Mouse (Mus musculus): ENCODE data around the gene Notch4. TPM values are rescaled to one million over a fixed set of nuclear protein-coding genes. Genes with fewer than 3 reads are reported as not detected.

The Notch4 gene
- polyA plus RNA-seq, 1 experiment: 15.6 TPM

DNA sequence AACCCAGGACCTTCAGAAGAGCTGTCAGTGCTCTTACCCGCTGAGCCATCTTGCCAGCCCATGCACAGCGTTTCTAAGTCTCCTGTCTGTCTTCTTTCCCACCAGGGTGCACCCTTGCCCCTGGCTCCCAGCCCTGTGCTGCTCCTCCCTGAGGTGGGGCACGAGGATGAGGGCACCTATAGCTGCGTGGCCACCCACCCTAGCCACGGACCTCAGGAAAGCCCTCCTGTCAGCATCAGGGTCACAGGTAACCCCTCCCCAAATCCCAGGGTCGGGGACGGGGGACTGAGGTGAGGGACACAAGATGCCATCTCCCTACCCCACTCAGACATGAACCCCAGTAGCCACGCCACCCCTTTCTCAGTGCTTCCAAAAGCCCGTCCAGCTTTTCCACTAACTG, 35.8 kb downstream of the Notch4 start:
- TF ChIP-seq POLR2A (IDR thresholded peaks at IDR 0.05; ENCODE audit: borderline replicate concordance, extremely low read depth, insufficient read depth, insufficient read length, poor library complexity, severe bottlenecking): no peak
- no peak for TF ChIP-seq CTCF (IDR thresholded peaks at IDR 0.05; ENCODE audit: borderline replicate concordance, extremely low read depth, insufficient read depth, insufficient read length)
- DNase-seq (ENCODE audit: low read depth): no peak

- DNase-seq (ENCODE audit: low read depth): no peak
- TF ChIP-seq POLR2A (IDR thresholded peaks at IDR 0.05; ENCODE audit: borderline replicate concordance, extremely low read depth, insufficient read depth, insufficient read length, poor library complexity, severe bottlenecking) (no peak), CTCF (IDR thresholded peaks at IDR 0.05; ENCODE audit: borderline replicate concordance, extremely low read depth, insufficient read depth, insufficient read length) (no peak)
Observed at GRCm38 (mm10) chr17:34601796-34602195, 37.7 kb downstream of the Notch4 start.

DNA sequence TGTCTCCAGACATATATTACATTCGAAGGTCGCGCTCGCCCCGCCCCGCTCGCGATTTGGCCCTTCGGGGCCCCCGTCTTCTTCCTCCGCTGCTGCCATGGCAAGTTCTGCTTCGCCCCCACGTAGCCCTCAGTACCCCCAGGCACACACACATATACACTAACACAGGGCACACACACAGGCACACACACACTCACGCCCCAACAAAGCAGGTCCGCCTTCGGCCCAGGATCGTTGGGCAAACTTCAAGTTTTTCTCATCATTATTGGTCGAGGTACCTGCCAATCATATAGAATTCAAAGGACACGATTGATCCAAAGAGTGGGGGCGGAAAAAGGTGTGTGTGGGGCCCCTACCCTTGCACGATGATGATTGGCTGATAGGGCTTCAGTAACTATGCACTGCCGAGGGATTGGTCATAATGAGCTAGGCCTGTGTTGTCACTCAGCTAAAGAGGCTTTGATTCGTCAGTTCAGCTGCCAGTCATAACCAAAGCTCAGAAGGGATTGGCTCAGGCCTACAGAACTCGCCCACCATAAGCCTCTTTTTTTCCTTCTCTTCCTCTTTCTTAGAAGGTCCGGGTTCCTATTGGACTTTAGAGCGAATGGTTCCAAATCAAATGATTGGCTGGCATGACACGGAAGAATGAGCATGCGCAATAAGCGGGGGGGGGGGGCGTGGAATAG, 39.5 kb downstream of the Notch4 start, which contains the start of gene Rnf5:
Gene Rnf5 (minus strand): TSS at position 316 of the 686 bp plus-strand sequence.
- DNase-seq (ENCODE audit: low read depth): peak; percentile 100
- TF ChIP-seq POLR2A (IDR thresholded peaks at IDR 0.05; ENCODE audit: borderline replicate concordance, extremely low read depth, insufficient read depth, insufficient read length, poor library complexity, severe bottlenecking): peak; percentile 15; the same call in 1 of the 2 replicates
- TF ChIP-seq CTCF (IDR thresholded peaks at IDR 0.05; ENCODE audit: borderline replicate concordance, extremely low read depth, insufficient read depth, insufficient read length): no peak

DNA sequence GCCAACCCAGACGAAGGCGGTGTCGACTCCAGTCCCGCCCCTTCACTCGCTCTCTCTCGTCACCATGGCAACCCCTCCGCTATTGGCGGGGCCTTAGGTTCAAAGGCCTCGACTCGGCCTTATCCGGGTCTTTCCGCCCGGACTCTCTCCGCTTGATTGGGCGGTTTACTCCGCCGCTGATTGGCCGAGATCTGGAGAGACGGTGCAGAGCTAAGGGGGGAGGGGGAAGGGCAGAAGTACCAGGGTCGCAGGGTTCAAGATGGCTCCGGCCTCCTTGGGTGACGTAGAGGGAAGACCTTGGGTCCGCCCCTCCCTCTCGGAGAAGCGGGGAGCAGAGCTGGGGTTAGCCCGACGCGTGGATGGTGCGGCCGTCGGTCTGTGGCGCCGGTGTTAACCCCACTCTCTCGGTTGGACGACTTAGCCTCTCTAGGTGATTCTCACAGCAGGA, 40.0 kb downstream of the Notch4 start, which contains the start of gene Agpat1:
Gene Agpat1 (plus strand): TSS at position 202 of the 448 bp plus-strand sequence.
- TF ChIP-seq POLR2A (IDR thresholded peaks at IDR 0.05; ENCODE audit: borderline replicate concordance, extremely low read depth, insufficient read depth, insufficient read length, poor library complexity, severe bottlenecking): peak; percentile 45; the same call in 1 of the 2 replicates
- TF ChIP-seq CTCF (IDR thresholded peaks at IDR 0.05; ENCODE audit: borderline replicate concordance, extremely low read depth, insufficient read depth, insufficient read length): no peak
- no peak for DNase-seq (ENCODE audit: low read depth)

GRCm38 (mm10) chr17:34604511-34605237, 40.6 kb downstream of the Notch4 start:
- no peak for DNase-seq (ENCODE audit: low read depth)
- TF ChIP-seq CTCF (IDR thresholded peaks at IDR 0.05; ENCODE audit: borderline replicate concordance, extremely low read depth, insufficient read depth, insufficient read length): no peak
- no peak for TF ChIP-seq POLR2A (IDR thresholded peaks at IDR 0.05; ENCODE audit: borderline replicate concordance, extremely low read depth, insufficient read depth, insufficient read length, poor library complexity, severe bottlenecking)

DNA sequence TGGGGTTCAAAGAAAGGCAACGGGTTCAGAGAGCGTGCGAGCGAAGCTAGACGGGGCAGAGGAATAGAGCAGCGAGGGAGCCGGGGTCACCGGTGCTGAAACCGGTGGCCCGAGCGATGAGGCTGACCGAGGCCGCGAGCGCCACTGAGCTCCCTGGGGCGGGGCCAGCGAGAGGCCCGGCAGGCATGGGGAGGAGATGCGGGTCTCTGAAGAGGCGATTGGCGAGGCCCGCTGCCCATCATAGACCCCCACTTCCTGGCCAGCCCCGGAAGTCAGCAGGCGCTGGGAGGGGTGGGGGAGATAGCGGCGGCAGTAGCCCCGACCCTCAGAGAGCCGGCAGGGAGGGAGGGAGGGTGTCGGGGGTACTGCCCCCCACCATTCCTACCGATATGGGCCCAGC, 41.5 kb downstream of the Notch4 start:
- TF ChIP-seq CTCF (IDR thresholded peaks at IDR 0.05; ENCODE audit: borderline replicate concordance, extremely low read depth, insufficient read depth, insufficient read length): no peak
- TF ChIP-seq POLR2A (IDR thresholded peaks at IDR 0.05; ENCODE audit: borderline replicate concordance, extremely low read depth, insufficient read depth, insufficient read length, poor library complexity, severe bottlenecking): peak; percentile 85
- DNase-seq (ENCODE audit: low read depth): peak; percentile 99

DNA sequence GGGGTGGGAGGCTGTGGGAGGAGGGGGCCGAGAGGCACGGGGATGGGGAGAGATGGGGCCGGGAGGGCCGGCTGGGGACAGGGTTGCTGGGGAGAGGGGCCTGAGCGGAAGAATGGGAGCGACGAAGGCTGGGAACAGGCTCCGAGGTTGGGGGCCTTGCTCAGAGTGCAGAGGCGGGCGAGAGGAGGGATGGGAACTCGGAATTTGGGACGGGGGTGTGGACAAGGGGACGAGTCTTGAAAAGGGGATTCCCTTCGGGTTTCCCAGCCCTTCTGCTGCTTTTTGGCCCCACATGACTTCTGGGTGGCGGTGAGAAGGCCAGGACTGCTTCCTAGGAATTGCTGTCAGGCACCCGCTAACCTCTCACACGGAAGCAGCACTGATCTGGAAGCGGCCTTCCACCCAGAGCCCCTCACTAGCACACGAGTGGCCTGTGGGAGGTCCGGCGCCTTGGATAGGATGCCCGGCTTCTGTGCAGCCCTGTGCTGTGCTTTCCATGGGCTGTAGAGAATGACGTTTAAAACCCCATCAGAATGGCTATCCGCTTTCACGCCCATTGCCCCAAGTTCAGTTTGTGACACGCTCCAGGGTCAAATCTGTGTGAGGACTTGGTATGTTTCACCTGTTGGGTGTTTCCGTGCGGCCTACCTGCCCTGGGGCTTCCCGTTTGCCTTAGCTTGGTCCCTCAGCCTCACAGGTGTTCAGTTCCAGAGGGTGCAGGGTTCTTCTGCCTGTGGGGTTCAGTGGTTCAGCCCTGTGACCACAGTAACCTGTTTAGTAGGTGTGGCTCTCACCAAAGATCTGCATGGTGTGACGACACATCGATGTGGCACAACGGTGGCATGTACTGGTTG, 42.3 kb downstream of the Notch4 start:
- TF ChIP-seq CTCF (IDR thresholded peaks at IDR 0.05; ENCODE audit: borderline replicate concordance, extremely low read depth, insufficient read depth, insufficient read length) (no peak), POLR2A (IDR thresholded peaks at IDR 0.05; ENCODE audit: borderline replicate concordance, extremely low read depth, insufficient read depth, insufficient read length, poor library complexity, severe bottlenecking) (no peak)
- no peak for DNase-seq (ENCODE audit: low read depth)

DNA sequence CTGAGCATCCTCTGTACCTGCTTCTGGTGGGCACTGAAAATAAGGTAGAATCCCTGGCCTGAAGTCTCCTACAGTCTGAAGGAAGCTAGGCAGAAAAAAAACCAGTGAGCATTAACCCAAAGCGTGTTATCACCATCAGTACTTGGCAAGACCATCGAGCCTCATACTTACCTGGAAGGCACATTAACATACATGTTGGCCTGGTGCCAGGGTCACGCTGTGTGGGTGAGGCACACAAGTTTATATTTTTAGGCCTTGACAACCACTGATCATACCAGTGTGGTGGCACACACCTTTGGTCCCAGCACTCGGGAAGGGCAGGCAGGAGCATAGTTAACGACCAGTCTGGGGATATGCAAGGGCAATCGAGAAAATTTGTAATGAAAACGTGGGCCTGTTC, 43.9 kb downstream of the Notch4 start:
- TF ChIP-seq POLR2A (IDR thresholded peaks at IDR 0.05; ENCODE audit: borderline replicate concordance, extremely low read depth, insufficient read depth, insufficient read length, poor library complexity, severe bottlenecking) (no peak), CTCF (IDR thresholded peaks at IDR 0.05; ENCODE audit: borderline replicate concordance, extremely low read depth, insufficient read depth, insufficient read length) (no peak)
- no peak for DNase-seq (ENCODE audit: low read depth)

DNA sequence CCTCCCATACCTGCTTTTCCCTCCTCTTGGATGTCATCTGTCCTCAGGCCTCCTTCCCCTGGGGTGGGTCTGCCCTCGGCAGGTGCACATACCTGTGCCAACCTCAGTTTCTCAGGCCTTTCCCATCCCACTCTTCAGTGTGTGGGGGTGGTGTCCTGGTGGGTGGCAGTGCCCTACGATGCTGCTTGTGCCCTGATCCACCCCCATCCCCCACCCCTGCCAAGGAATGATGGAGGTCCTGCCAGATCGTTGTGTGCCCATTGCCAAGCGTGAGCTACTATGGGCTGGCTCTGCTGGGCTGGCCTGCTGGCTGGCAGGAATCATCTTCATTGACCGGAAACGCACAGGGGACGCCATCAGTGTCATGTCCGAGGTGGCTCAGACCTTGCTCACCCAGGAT, 47.0 kb downstream of the Notch4 start:
- DNase-seq (ENCODE audit: low read depth): no peak

GRCm38 (mm10) chr17:34613054-34613645, 49.1 kb downstream of the Notch4 start:
- TF ChIP-seq CTCF (IDR thresholded peaks at IDR 0.05; ENCODE audit: borderline replicate concordance, extremely low read depth, insufficient read depth, insufficient read length) (no peak), POLR2A (IDR thresholded peaks at IDR 0.05; ENCODE audit: borderline replicate concordance, extremely low read depth, insufficient read depth, insufficient read length, poor library complexity, severe bottlenecking) (no peak)
- DNase-seq (ENCODE audit: low read depth): no peak

More for the DNA sequence above, 47.0 kb downstream of the Notch4 start:
- TF ChIP-seq POLR2A (IDR thresholded peaks at IDR 0.05; ENCODE audit: borderline replicate concordance, extremely low read depth, insufficient read depth, insufficient read length, poor library complexity, severe bottlenecking) (no peak), CTCF (IDR thresholded peaks at IDR 0.05; ENCODE audit: borderline replicate concordance, extremely low read depth, insufficient read depth, insufficient read length) (no peak)

Data from brain, embryonic 14.5 days (tissue).